Mouse (Mus musculus) frontal cortex, postnatal 14 days (tissue): ENCODE measurements around the gene Slc16a12.
"Not testable (repeated sequence)": the region's sequence is repeated elsewhere in the genome, so short reads cannot be mapped to it uniquely, and the experiment has no call there.

Experiments used
- DNase-seq, 2 experiments: peaks; one replicate each; pipeline ENCODE4 v3.0.0; 2022; ENCODE audit warnings: low spot score in 2 of 2

The Slc16a12 gene

DNA sequence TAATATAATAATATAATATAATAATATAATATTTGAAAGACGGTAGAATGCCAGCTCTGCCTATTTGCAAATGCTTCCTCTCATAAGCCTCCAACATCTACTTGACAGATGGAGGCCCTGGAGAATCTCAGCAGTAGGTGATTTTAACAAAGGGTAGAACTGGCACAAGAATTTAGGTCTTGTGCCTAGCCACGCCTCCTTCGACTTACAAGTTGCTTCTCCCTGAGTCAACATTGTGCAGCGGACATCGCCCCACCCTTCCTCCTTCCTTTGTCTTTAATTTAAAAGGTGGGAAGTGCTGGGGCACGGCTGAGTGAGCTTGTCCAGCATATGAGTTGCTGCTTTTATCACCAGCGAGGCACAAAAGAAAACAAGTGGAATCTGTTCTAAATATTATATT, 73.6 kb downstream of the Slc16a12 start:
- no peak for DNase-seq

DNA sequence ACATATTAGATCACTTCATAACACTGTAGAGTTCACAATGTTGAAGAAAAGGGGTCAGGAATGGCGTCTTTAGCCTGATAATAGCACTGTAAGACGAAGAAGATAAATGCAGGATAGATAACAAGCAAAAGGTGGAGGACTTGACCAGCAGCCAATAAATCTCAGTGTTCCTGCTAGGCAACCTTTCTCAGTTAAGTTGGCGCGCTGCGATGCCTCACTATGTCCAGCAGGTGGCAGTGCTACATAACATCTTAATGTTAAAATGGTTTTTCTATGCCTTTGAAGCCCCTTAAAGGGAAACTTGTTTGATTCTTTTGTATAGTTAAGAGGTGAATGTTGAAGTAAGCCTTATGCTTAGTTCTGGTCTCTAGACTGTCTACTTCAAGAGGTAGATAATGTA, 81.0 kb downstream of the Slc16a12 start:
- DNase-seq: peak; percentile 42 to 58

- DNase-seq: no peak
Measured at GRCm38 (mm10) chr19:34662740-34663139, 84.3 kb downstream of the Slc16a12 start.

DNA sequence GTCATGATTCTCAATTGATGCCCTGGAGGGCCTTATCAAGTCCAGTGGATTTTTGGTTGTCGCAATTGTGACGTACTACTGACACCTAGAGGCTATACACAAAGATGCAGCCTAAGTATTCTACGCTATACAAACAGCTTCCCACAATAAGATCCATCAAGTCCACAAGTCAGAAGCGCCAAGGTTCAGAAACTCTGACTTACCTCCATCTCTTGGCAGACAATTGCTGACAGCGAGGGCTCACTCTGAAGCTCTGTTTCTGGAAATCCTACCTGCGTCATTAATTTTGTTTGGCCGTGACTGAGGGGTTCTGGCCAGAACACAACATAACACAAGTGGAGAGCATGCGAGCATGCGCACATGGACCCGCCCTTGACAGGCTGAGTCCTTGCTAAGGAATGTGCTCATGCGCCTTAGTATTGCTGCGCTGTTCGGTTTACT, 85.0 kb downstream of the Slc16a12 start:
- peak; percentile 14 to 41 for DNase-seq

DNA sequence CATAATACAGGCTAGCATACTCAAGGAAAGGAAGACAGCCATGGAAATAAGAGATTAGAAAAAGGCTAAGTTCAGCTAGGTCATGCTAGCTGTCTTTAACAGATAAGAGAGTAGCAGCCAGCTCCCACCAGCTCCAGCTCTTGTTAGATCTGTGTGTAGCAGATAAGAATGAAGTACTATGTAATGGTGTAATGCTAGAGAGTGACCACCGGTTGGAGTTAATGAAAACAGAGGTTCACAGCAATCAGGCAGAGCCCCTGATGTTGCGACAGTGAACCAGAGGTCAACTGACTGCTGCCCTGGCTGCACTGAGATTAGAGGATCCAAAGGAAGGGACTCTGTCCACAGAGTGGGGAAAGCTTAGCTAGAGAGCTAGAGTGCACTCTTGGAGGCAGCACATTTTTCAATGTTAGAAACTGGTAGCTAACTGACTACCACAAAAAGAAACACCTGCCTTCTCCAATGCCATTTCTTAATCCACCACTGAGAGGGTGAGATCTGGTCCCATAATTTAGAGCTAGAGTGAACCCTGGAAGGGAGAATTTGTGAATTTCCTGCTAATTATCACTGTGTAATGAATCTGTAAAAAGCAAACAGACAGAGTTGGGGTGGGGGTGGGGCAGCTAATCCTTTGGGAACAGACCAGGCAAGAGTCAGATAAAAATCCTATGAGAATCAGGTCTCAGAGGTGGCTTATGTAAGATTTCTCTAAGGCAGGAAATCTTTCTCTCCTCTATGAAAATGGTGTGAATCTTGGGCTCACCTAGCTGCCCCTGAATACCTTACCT, 90.4 kb downstream of the Slc16a12 start:
- DNase-seq: no peak

DNA sequence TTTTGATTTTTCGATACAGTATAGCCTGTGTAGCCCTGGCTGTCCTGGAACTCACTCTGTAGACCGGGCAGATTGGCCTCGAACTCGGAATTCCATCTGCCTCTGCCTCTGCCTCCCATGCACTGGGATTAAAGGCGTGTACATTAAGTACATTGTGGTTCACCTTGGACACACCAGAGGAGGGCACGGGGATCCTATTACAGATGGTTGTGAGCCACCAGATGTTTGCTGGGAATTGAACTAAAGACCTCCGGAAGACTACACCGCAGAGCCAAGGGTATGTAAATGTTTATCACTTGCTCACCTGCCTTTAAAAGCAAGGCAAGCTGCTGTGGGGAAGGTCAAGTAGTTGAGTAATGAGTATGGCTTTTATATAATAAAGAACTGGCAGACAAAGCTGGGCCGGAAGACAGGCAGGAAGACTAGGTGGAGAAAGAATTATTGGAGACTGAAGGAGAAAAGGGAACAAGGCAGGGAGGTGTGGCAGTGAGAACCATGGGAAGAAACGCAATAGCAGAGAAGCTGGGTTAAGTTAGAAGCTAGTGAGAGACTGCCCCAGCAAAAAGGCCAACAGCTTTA, 91.8 kb downstream of the Slc16a12 start:
- DNase-seq: no peak

- DNase-seq: no peak
Measured at GRCm38 (mm10) chr19:34650997-34651396, 96.1 kb downstream of the Slc16a12 start.

GRCm38 (mm10) chr19:34650276-34650675, 96.8 kb downstream of the Slc16a12 start:
- no peak for DNase-seq

- not testable (repeated sequence) for DNase-seq
Measured at GRCm38 (mm10) chr19:34647630-34648029, 99.5 kb downstream of the Slc16a12 start.

GRCm38 (mm10) chr19:34642616-34643015, 104.5 kb downstream of the Slc16a12 start:
- DNase-seq: no peak

DNA sequence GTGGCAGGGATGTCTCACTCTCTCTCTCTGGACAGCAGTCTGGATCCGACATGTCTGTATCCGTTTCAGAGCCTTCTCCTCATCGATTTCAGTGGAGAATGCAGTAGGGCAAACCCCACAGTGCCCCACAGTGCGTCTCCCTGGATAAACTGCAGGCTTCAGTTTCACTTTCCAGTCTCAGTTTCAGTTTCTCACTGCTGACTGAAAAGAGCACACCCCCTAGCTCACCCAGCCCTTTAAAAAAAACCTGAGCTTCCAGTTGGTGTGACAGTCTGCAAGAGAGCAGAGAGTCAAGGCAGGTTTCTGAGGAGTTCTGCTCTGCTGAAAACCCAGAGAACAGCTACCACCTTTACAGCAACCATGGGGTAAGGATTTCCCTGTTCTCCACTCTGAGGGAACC, 106.5 kb downstream of the Slc16a12 start, which contains the start of the genes Ifit1bl2 and Ifit1:
TSS of gene Ifit1bl2 (minus strand) at position 121 of the 400 bp plus-strand sequence.
TSS of gene Ifit1 (plus strand) at position 249 of the 400 bp plus-strand sequence.
- DNase-seq: no peak

- DNase-seq: peak in 1 of 2 experiments; percentile 47
Measured at GRCm38 (mm10) chr19:34636933-34637557, 110.0 kb downstream of the Slc16a12 start.

GRCm38 (mm10) chr19:34633484-34633883, 113.6 kb downstream of the Slc16a12 start:
- DNase-seq: no peak

GRCm38 (mm10) chr19:34631487-34631886, 115.6 kb downstream of the Slc16a12 start:
- DNase-seq: no peak

DNA sequence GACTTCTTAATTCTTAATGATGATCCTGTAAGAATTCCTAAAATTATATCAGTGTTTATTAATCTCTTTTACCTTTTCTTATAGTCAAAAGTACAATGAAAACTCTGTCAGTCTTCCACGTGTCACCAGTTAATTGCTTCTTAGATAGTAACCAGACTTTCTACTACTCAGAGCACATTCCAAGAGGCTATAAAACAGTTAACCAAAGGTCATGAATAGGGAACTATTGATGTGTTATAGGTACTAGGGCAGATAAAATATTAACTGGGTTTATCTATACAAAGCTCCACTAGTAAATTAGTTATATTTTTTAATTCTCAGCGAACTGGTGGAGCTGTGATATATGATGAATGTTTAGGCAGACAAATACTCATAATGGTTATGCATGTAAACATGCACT, 119.6 kb downstream of the Slc16a12 start:
- no peak for DNase-seq

GRCm38 (mm10) chr19:34624663-34625062, 122.4 kb downstream of the Slc16a12 start:
- DNase-seq: no peak

DNA sequence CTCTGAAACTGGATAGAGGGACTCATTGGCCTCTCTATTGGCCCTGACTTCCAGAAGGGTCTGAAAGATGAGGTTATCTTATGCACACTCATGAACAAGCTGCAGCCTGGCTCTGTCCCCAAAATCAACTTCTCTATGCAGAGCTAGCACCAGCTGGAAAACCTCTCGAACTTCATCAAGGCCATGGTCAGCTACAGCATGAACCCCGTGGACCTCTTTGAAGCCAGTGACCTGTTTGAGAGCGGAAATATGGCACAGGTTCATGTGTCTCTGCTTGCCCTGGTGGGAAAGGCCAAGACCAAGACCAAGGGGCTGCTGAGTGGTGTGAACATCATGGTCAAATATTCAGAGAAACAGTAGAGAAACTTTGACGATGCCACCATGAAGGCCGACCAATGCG, 123.3 kb downstream of the Slc16a12 start:
- no peak for DNase-seq

GRCm38 (mm10) chr19:34620871-34621270, 126.2 kb downstream of the Slc16a12 start:
- no peak for DNase-seq
